Mouse (Mus musculus): ENCODE measurements around the gene Il7r. TPM values are rescaled to one million over a fixed set of nuclear protein-coding genes. Genes with fewer than 3 reads are reported as not detected.
"Not testable (repeated sequence)": the region's sequence is repeated elsewhere in the genome, so short reads cannot be mapped to it uniquely, and the experiment has no call there.

Gene Il7r
- 1.4 and 2.3 TPM in 2 replicates for polyA plus RNA-seq (2012; rRNA removed)

- H3K4me1 ChIP-seq (ENCODE audit: control insufficient read depth, insufficient read depth, low read length) = no peaks in the 10 kb centered on the region
- no peak within 1 kb of the TSS for H3K4me3 ChIP-seq (replicated peaks; ENCODE audit: extremely low read depth, low read depth, low read length)
- 74% methylated on average over 4 of the region's 4 CpGs for WGBS
- TF ChIP-seq CTCF (IDR thresholded peaks at IDR 0.05; ENCODE audit: insufficient read depth, low read length) (no peak), POLR2A (IDR thresholded peaks at IDR 0.05; ENCODE audit: borderline replicate concordance, extremely low read depth, low read depth, low read length) (no peak)
- DNase-seq = no peak
Observed at GRCm38 (mm10) chr15:9530076-9530475, at the start of gene Il7r. Il7r (minus strand) TSS chr15:9530176.

- 72% methylated on average over 4 of the region's 4 CpGs for WGBS
- no peak for DNase-seq
- Histone ChIP-seq H3K4me1 (ENCODE audit: control insufficient read depth, insufficient read depth, low read length) (no peaks in the 10 kb centered on the region), H3K4me3 (replicated peaks; ENCODE audit: extremely low read depth, low read depth, low read length) (no peak overlapping the region)
- TF ChIP-seq POLR2A (IDR thresholded peaks at IDR 0.05; ENCODE audit: borderline replicate concordance, extremely low read depth, low read depth, low read length) (no peak), CTCF (IDR thresholded peaks at IDR 0.05; ENCODE audit: insufficient read depth, low read length) (no peak)
Observed at GRCm38 (mm10) chr15:9577303-9577702, 47.3 kb upstream of the Il7r start.

- no peaks in the 10 kb centered on the region for H3K4me1 ChIP-seq (ENCODE audit: control insufficient read depth, insufficient read depth, low read length)
- WGBS = 72% methylated on average over 5 of the region's 5 CpGs
- DNase-seq = no peak
- no peak overlapping the region for H3K4me3 ChIP-seq (replicated peaks; ENCODE audit: extremely low read depth, low read depth, low read length)
- TF ChIP-seq POLR2A (IDR thresholded peaks at IDR 0.05; ENCODE audit: borderline replicate concordance, extremely low read depth, low read depth, low read length) = no peak
- no peak for TF ChIP-seq CTCF (IDR thresholded peaks at IDR 0.05; ENCODE audit: insufficient read depth, low read length)
Observed at GRCm38 (mm10) chr15:9574796-9575195, 44.8 kb upstream of the Il7r start.

GRCm38 (mm10) chr15:9573361-9573760 is 43.4 kb upstream of the Il7r start:
- 63% methylated on average over 4 of the region's 4 CpGs for WGBS
- no peak for DNase-seq
- H3K4me1 ChIP-seq (ENCODE audit: control insufficient read depth, insufficient read depth, low read length) = no peaks in the 10 kb centered on the region
- no peak for TF ChIP-seq POLR2A (IDR thresholded peaks at IDR 0.05; ENCODE audit: borderline replicate concordance, extremely low read depth, low read depth, low read length)
- no peak for TF ChIP-seq CTCF (IDR thresholded peaks at IDR 0.05; ENCODE audit: insufficient read depth, low read length)
- H3K4me3 ChIP-seq (replicated peaks; ENCODE audit: extremely low read depth, low read depth, low read length) = no peak overlapping the region

- DNase-seq = no peak
- 79% methylated on average over 7 of the region's 7 CpGs for WGBS
- Histone ChIP-seq H3K4me3 (replicated peaks; ENCODE audit: extremely low read depth, low read depth, low read length) (no peak overlapping the region), H3K4me1 (ENCODE audit: control insufficient read depth, insufficient read depth, low read length) (no peaks in the 10 kb centered on the region)
- no peak for TF ChIP-seq CTCF (IDR thresholded peaks at IDR 0.05; ENCODE audit: insufficient read depth, low read length)
- TF ChIP-seq POLR2A (IDR thresholded peaks at IDR 0.05; ENCODE audit: borderline replicate concordance, extremely low read depth, low read depth, low read length) = no peak
Observed at GRCm38 (mm10) chr15:9572664-9573063, 42.7 kb upstream of the Il7r start.

GRCm38 (mm10) chr15:9571896-9572295 is 41.9 kb upstream of the Il7r start:
- no peak for TF ChIP-seq POLR2A (IDR thresholded peaks at IDR 0.05; ENCODE audit: borderline replicate concordance, extremely low read depth, low read depth, low read length)
- TF ChIP-seq CTCF (IDR thresholded peaks at IDR 0.05; ENCODE audit: insufficient read depth, low read length) = no peak
- Histone ChIP-seq H3K4me1 (ENCODE audit: control insufficient read depth, insufficient read depth, low read length) (no peaks in the 10 kb centered on the region), H3K4me3 (replicated peaks; ENCODE audit: extremely low read depth, low read depth, low read length) (no peak overlapping the region)
- DNase-seq = no peak
- WGBS = 67% methylated on average over 2 of the region's 2 CpGs

- WGBS = 73% methylated on average over 4 of the region's 4 CpGs
- DNase-seq = no peak
- Histone ChIP-seq H3K4me1 (ENCODE audit: control insufficient read depth, insufficient read depth, low read length) (no peaks in the 10 kb centered on the region), H3K4me3 (replicated peaks; ENCODE audit: extremely low read depth, low read depth, low read length) (no peak overlapping the region)
- no peak for TF ChIP-seq POLR2A (IDR thresholded peaks at IDR 0.05; ENCODE audit: borderline replicate concordance, extremely low read depth, low read depth, low read length)
- TF ChIP-seq CTCF (IDR thresholded peaks at IDR 0.05; ENCODE audit: insufficient read depth, low read length) = no peak
Observed at GRCm38 (mm10) chr15:9567316-9567715, 37.3 kb upstream of the Il7r start.

- TF ChIP-seq CTCF (IDR thresholded peaks at IDR 0.05; ENCODE audit: insufficient read depth, low read length) (no peak), POLR2A (IDR thresholded peaks at IDR 0.05; ENCODE audit: borderline replicate concordance, extremely low read depth, low read depth, low read length) (no peak)
- Histone ChIP-seq H3K4me1 (ENCODE audit: control insufficient read depth, insufficient read depth, low read length) (no peaks in the 10 kb centered on the region), H3K4me3 (replicated peaks; ENCODE audit: extremely low read depth, low read depth, low read length) (no peak overlapping the region)
- no peak for DNase-seq
- 64% methylated on average over 6 of the region's 6 CpGs for WGBS
Observed at GRCm38 (mm10) chr15:9565396-9565795, 35.4 kb upstream of the Il7r start.

GRCm38 (mm10) chr15:9564156-9564555 is 34.2 kb upstream of the Il7r start:
- TF ChIP-seq POLR2A (IDR thresholded peaks at IDR 0.05; ENCODE audit: borderline replicate concordance, extremely low read depth, low read depth, low read length) (no peak), CTCF (IDR thresholded peaks at IDR 0.05; ENCODE audit: insufficient read depth, low read length) (no peak)
- H3K4me3 ChIP-seq (replicated peaks; ENCODE audit: extremely low read depth, low read depth, low read length) = no peak overlapping the region
- 57% methylated on average over 3 of the region's 3 CpGs for WGBS
- no peak for DNase-seq
- no peaks in the 10 kb centered on the region for H3K4me1 ChIP-seq (ENCODE audit: control insufficient read depth, insufficient read depth, low read length)

GRCm38 (mm10) chr15:9557264-9557663 is 27.3 kb upstream of the Il7r start:
- not testable (repeated sequence) for H3K4me3 ChIP-seq (replicated peaks; ENCODE audit: extremely low read depth, low read depth, low read length); H3K4me1 ChIP-seq (ENCODE audit: control insufficient read depth, insufficient read depth, low read length); DNase-seq
- WGBS = 89% methylated on average over 15 of the region's 15 CpGs

- no peak for DNase-seq
- TF ChIP-seq POLR2A (IDR thresholded peaks at IDR 0.05; ENCODE audit: borderline replicate concordance, extremely low read depth, low read depth, low read length) = no peak
- TF ChIP-seq CTCF (IDR thresholded peaks at IDR 0.05; ENCODE audit: insufficient read depth, low read length) = no peak
- WGBS = 86% methylated on average over 2 of the region's 2 CpGs
- no peaks in the 10 kb centered on the region for H3K4me1 ChIP-seq (ENCODE audit: control insufficient read depth, insufficient read depth, low read length)
- no peak overlapping the region for H3K4me3 ChIP-seq (replicated peaks; ENCODE audit: extremely low read depth, low read depth, low read length)
Observed at GRCm38 (mm10) chr15:9548951-9549350, 19.0 kb upstream of the Il7r start.
